Mouse (Mus musculus) myocyte (in vitro differentiated cells): ENCODE results near the gene Sema3b.

Experiments
- CEBPB ChIP-seq: IDR thresholded peaks from 2 replicates; pipeline ENCODE4 v1.6.1; 2011; ENCODE audit warnings: mild to moderate bottlenecking, moderate library complexity; ENCODE audit not compliant: poor library complexity, insufficient read depth, severe bottlenecking
- E2F4 ChIP-seq: IDR thresholded peaks from one replicate; pipeline ENCODE4 v1.6.1; 2011; ENCODE audit warnings: mild to moderate bottlenecking, control low read depth, moderate library complexity; ENCODE audit not compliant: insufficient read depth
- MYOD1 ChIP-seq, 3 experiments: IDR thresholded peaks; one replicate each; pipeline ENCODE4 v1.6.1; 2011; ENCODE audit warnings: control low read depth in 2 of 3, low read depth in 2 of 3, mild to moderate bottlenecking in 2 of 3, moderate library complexity in 1 of 3; ENCODE audit not compliant: insufficient read length in 2 of 3, control insufficient read depth in 1 of 3
- POLR2AphosphoS2 ChIP-seq: IDR thresholded peaks from one replicate; pipeline ENCODE4 v1.6.1; 2011; ENCODE audit warnings: low read depth, control low read depth; ENCODE audit not compliant: insufficient read length
- TCF12 ChIP-seq: IDR thresholded peaks from one replicate; pipeline ENCODE4 v1.6.1; 2011; ENCODE audit warnings: mild to moderate bottlenecking, control low read depth; ENCODE audit not compliant: poor library complexity, insufficient read depth, severe bottlenecking
- USF1 ChIP-seq: IDR thresholded peaks from one replicate; pipeline ENCODE4 v1.6.1; 2011; ENCODE audit warnings: low read depth, mild to moderate bottlenecking, control low read depth, moderate library complexity

GRCm38 (mm10) chr9:107569270-107569669 is 39.8 kb downstream of the Sema3b start:
- no peak for TF ChIP-seq TCF12
- peak; percentile 28 for TF ChIP-seq USF1
- no peak for TF ChIP-seq POLR2AphosphoS2
- no peak for TF ChIP-seq CEBPB
- TF ChIP-seq E2F4, result no peak
- TF ChIP-seq MYOD1 (IDR thresholded peaks at IDR 0.05; ENCODE audit: control insufficient read depth in 1 of 3, insufficient read length in 2 of 3, low read depth in 2 of 3), result no peak
